Mouse (Mus musculus): Measurements from ENCODE around the gene Olfr424.

Gene Olfr424

DNA sequence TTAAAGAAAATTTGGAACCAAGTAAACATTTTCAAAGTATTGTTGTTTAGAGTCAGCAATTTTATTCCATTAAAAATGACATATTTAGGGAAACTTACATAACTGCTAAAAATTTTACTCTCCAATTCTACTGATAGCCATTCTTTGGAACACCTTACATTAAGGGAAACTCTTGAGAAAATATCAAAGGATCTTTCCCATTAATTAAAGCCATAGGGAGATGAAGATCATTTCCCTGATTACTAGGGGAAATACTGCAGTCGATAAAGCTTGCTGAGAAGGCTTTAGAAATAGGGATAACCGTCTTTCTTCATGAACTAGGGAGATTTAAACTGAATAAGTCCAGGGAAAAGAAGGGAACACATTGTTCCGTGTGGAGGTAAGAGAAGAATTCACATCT is at the start of gene Olfr424:
Gene Olfr424, plus strand, starts transcription at position 301 of the 400 bp plus-strand sequence.
- DNase-seq, result no peak

DNA sequence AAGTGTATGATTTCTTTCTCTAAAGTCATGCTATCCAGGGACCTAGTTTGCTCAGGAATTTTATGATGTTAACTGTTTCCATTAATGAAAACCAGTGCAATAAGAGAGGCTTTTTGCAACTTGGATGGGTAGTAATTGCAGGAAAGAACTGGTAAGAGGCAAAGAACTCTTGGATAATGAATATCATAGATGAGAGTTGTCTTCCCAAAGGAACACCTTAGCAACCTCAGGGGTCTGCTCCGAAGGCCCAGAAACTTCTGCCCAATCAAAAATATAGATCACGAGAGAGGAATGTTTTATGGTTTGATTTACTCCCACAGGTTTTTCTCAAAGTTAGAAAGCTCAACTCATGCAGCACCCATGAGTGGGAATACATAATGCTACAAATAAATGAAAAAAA is 47.3 kb upstream of the Olfr424 start, which contains the start of gene Olfr429:
Gene Olfr429, plus strand, starts transcription at position 301 of the 400 bp plus-strand sequence.
- no peak for DNase-seq

- DNase-seq, result no peak
These were observed 34.7 kb upstream of the Olfr424 start, which contains the start of gene Olfr427 for GRCm38 (mm10) chr1:174096591-174096990. Gene Olfr427, plus strand, starts transcription at chr1:174096891.

GRCm38 (mm10) chr1:174103735-174104134 is 27.6 kb upstream of the Olfr424 start:
- DNase-seq, result no peak

GRCm38 (mm10) chr1:174121062-174121461 is 10.3 kb upstream of the Olfr424 start, which contains the start of gene Olfr231:
Gene Olfr231, minus strand, starts transcription at chr1:174121162.
- DNase-seq, result no peak

GRCm38 (mm10) chr1:174131999-174132398 is 682 bp downstream of the Olfr424 start:
- DNase-seq, result no peak

GRCm38 (mm10) chr1:174141384-174141783 is 10.1 kb downstream of the Olfr424 start:
- DNase-seq, result no peak

DNA sequence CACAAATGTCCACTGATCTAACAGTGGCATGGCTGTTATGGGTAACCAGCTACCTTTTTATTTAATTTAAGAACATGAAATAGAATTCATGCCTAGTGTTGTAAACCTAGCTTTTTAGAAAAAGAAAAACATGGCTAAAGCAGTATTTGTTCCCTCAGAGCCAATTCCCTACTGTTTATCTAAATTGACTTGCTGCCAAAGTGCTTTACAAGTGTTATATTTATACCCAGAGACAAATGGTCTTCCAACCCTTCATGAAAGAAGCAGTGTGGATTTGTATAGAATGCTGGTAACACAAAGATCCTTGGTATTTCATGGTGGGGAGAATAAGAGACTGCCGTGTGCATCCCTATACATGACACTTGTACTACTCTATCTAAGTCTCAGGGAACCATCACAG is 15.4 kb downstream of the Olfr424 start:
- no peak for DNase-seq

- no peak for DNase-seq
These were observed 18.0 kb downstream of the Olfr424 start for GRCm38 (mm10) chr1:174149289-174149688.

DNA sequence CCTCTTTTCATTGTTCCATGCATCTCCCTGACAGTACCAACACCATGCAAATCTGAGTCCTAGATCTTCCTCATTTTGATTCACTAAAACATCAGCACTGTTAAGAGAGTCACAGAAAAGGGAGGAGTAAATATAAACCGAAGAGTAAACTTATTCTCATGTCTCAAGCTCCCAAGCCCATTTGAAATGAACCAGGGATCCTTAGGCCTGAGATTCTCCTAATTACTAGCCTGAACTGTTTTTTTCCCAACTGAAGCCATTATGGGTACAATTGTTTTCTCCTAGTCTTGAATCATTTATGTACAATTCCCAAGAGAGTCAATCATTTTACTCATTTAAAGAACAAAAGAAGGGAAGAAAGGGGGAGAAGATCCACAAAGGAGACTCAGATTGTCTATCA is 24.0 kb downstream of the Olfr424 start, which contains the start of gene Olfr420:
Gene Olfr420, plus strand, starts transcription at position 301 of the 400 bp plus-strand sequence.
- no peak for DNase-seq

DNA sequence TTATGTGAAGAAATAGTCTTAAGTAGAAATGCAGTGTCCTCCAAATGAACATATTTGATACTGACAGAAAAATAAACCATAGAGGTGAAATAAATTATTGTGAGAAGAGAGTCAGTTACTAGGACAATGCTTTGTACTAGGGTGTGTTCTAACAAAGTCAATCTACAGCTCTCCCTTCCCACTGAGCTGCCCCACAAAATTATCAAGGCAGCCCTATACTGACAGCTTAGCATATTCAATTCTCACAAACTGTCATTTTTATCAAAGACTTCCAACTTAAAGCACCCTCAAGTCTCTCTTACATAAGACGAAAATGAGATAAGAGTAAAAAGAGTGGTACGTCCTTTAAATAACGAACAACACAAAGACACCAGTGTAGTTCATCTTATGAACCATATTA is 26.3 kb downstream of the Olfr424 start:
- no peak for DNase-seq

- DNase-seq, result no peak
These were observed 27.2 kb downstream of the Olfr424 start for GRCm38 (mm10) chr1:174158512-174158911.

DNA sequence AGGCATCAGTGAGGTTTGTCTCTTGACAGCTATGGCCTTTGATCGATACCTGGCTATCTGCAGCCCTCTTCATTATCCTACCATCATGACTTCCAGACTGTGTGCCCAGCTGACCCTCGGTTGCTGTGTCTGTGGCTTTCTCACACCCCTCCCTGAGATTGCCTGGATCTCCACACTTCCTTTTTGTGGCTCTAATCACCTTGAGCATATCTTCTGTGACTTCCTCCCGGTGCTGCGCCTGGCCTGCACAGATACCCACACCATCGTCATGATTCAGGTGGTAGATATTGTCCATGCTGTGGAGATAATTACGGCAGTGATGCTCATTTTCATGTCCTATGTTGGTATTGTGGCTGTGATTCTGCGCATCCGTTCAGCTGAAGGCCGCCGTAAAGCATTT is 27.8 kb downstream of the Olfr424 start:
- no peak for DNase-seq

- DNase-seq, result no peak
These were observed 37.7 kb downstream of the Olfr424 start for GRCm38 (mm10) chr1:174169024-174169423.

GRCm38 (mm10) chr1:174170706-174171501 is 39.6 kb downstream of the Olfr424 start:
- DNase-seq, result no peak

DNA sequence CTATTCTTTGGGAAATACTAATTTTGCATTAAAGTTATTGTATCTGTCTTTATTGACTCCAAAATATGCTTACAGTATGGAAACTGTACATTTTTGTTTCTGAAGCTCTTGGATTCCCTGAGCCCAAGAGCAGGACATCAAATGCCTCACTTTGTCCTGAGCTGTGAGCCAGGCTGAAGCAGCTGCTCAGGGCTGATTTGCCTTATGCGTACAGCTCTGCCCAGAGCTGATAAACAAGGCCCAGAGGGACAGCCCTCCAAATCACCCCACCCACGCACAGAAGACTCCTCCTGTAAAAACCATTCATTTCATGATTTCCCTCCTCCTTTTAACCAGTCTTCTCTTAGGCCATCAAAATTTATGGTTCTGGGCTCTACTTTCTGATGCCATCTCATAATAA is 40.2 kb downstream of the Olfr424 start:
- no peak for DNase-seq

- no peak for DNase-seq
These were observed 41.3 kb downstream of the Olfr424 start, which contains the start of gene Spta1 for GRCm38 (mm10) chr1:174172605-174173004. Gene Spta1, plus strand, starts transcription at chr1:174172776.
